Mouse (Mus musculus) erythroblast, embryonic 14.5 days (primary cell): ENCODE measurements around the gene Mbl2.
"Not testable (repeated sequence)": the region's sequence is repeated elsewhere in the genome, so short reads cannot be mapped to it uniquely, and the experiment has no call there.

Source experiments
- GATA1 ChIP-seq: IDR thresholded peaks from 2 replicates; pipeline ENCODE4 v1.6.1; 2012; ENCODE audit warnings: low read length, inconsistent platforms, mixed read lengths
- TAL1 ChIP-seq: IDR thresholded peaks from 3 replicates; pipeline ENCODE4 v1.6.1; 2012; ENCODE audit warnings: low read length, inconsistent platforms, mixed read lengths

GRCm38 (mm10) chr19:30222593-30222992 lies 10.1 kb upstream of the Mbl2 start:
- not testable (repeated sequence) for TF ChIP-seq TAL1, GATA1
